Mouse (Mus musculus) frontal cortex, adult 2 months (tissue): Measurements from ENCODE around the gene A630023A22Rik. TPM values are rescaled to one million over a fixed set of nuclear protein-coding genes. Genes with fewer than 3 reads are reported as not detected.

ENCODE experiments used
- DNase-seq, 2 experiments: peaks; one replicate each; pipeline ENCODE4 v3.0.0; 2022; ENCODE audit warnings: low spot score in 1 of 2; ENCODE audit errors: extremely low spot score in 1 of 2
- polyA plus RNA-seq: library from polyadenylated mRNA; depleted of rRNA; stranded (reverse); fragments of >200 nt; gene quantifications from 2 replicates; pipeline ENCODE4 v1.2.3, GENCODE M21; 2012; rRNA removed

Gene A630023A22Rik
- polyA plus RNA-seq: not detected in 2 replicates

DNA sequence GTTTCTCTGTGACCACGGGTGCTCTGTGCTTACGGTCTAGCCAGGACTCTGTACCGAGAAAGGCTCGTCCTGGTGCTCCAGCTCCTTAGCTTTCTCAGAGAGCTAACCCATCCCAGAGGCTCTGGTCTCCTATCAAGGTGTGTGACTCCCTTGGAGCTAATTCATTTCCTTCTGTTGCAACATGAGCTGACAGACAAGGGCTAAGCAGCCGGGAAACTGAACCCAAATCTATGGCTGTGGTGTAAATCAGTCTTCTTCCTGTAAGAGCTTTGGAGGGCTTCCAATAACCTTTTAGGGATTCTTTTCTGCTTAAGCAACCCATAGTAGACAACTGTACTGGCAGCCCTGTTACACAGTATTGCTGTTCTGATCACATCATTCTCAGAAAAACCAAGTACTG is at the start of gene A630023A22Rik:
Gene A630023A22Rik, minus strand, starts transcription at position 154 of the 400 bp plus-strand sequence.
- DNase-seq: no peak

GRCm38 (mm10) chr14:34152342-34152741 is 49.8 kb upstream of the A630023A22Rik start, which contains the start of gene Npy4r:
Gene Npy4r (minus strand): TSS chr14:34152489.
- peak in 1 of 2 experiments; percentile 6 for DNase-seq

DNA sequence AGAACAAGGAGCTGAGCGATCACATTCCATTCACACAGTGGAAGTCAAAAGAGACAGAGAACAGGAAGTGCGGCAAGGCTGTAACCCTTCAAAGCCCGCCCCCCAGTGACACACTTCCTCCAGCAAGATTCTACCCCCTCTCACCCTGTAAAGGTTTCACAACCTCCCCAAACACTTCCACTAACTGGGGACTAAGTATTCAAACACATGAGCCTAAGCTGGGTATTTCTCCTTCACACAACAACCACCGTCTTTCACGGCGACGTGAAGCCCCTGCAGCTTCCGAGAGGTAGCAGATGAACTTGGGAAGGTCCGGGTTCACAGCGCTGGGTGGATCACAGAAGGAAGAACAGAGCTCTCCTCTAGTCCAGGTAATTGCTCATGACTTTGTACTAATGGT is 40.4 kb upstream of the A630023A22Rik start:
- no peak for DNase-seq

GRCm38 (mm10) chr14:34142316-34142715 is 39.8 kb upstream of the A630023A22Rik start:
- DNase-seq: no peak

DNA sequence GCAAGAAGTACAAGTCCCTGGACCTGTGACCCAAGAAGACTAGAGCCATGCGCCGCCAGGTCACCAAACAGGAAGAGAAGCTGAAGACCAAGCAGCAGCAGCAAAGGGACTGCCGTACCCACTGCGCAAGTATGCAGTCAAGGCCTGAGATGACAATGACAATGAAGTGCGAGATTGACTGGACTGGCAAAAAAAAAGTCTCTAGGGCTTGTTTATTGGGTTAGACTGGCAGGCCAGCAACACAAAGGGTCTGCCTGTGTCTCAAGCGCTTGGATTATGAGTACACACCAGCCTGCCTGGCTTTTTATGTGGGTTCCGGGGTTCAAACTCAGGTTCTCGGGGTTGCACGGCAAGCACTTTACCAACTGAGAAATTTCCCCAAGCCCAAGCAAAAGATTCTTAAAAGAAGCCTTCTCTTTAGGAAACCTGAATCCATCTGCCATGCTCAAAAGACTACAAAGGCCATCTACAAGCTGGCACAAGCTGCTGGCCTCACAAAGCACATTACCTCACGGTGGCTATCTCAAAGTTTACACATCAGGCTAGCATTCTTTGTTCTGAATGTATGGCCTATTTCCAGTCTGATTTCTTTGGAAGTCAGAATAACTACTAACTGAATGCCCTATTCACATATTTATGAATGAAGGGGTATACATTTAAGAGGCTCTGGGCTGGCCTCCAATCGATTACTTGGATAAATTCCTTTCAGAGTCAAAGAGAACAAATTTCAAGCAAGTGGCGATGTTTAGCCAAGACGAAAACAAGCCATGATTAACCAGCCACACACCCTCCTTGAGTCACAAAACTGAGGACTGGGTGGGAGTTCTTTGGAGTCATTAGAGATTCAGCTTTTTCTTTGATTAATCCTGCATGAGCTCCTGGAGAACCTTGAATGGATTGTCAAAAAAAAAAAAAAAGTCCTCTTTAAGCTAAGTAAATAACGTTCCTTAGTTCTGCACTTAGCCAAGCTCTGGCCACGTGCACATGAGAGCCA is 37.4 kb upstream of the A630023A22Rik start:
- DNase-seq: no peak

- no peak for DNase-seq
These were observed 32.8 kb upstream of the A630023A22Rik start for GRCm38 (mm10) chr14:34135391-34135790.

DNA sequence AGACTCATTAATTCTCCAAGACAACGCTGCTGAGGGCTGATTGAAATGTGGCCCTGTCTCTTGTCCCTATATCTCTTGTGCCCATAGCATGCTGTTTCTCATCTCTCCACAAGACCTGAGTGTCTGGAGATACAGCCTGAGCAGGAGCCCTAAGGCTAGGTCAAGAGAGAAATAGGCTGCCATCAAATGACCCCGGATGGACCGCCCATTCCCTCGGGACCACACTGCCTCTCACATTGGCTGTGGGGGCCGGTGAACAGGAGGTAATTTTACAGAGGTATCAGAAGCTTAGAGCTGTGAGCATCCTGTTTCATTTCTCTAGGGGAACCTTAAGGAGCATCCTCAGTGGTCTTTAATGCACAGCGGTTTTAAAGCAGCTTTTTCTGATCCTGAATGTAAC is 28.7 kb upstream of the A630023A22Rik start:
- no peak for DNase-seq

GRCm38 (mm10) chr14:34121691-34122090 is 19.1 kb upstream of the A630023A22Rik start:
- no peak for DNase-seq

DNA sequence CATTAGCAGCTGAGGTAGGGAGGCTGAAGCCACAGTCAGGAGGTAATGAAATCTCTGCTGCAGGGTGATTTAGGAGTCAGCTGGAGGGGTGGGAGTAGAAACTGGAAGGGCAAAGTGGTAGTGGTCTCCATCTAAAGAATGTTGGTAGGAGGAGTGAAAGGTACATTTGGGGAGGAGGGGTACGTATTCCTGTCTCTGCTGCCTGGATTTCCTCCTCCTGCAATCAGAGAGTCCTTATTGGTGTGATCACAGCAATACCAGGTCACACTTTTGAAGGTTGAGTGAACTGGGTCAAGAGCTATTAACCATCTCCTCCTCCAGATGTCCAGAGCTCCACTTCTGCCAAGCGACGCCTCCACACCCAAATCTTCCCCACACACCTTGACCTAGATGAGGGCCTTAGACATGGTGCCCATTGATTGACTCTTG is 18.4 kb upstream of the A630023A22Rik start:
- DNase-seq: no peak

DNA sequence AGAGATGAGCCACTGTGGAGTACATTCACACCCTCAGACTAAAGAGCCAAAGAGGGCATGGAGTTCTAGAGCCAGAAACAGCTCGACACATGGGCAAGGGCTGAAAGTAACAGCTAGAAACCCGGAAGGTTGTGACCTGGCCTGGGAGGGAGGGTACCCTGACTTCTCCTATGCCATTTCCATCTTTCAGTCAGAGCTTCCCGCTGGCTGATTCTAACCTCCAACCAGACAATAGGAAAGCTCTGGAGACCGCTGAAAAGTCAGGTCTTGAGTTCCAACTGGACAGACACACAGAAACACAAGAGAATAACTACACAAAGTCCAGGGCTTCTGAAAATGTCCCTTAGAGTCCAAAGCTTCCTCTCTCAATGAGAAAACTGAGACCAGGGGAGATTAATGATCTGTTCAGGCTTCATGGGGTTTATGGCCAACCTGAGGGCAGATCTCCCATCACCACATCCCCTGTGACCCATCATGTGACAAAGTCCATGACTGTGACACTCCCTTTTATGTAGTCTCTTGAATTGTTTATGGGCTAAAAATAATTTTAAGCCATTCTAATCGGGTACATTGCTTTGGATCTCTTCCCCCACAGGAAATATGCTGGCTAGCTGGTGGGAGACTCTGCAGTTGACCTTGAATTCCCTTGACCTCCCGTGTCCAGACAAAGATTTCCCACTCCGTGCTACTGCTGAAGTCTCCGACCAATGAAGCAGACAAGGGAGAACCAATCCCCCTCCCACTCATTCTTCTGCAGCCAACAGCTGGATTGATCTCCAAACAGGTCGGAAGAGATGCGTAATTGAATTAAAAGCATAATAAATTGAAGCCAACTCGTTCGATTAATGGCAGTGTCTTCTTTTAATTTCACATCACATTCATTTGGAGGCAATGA is 17.7 kb upstream of the A630023A22Rik start:
- DNase-seq: no peak

DNA sequence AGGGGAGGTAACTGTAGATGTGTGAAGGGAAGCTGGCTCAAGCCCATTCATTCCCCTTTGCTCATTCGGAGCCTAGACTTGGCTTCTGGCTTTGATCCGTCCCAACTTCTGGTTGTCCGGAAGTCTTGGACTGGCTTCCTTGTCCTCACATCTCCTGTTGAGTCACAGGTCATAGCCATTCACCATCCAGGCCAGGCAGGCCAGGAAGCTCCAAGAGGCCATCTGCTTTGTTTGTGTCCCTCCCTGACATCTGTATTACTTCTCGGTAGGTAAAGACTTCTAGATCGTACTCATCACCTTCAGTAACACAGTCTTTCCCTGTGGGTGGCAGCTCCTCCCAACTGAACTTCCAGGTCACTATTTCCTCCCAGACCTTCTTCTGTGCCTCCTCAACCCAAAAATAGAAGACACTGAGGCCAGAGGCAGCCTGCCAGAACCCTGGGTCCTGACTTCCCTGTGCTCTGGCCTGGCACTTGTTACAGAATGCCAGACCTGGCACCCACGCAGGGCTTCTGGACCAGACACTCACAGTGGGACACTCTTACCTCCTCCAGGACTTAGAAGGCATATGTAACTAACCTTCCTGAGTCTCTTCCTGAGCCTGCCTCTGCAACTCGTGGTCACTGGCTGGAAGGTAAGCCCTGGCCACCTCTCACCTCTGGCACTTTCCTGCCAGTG is 16.6 kb upstream of the A630023A22Rik start:
- no peak for DNase-seq

- no peak for DNase-seq
These were observed 11.8 kb upstream of the A630023A22Rik start for GRCm38 (mm10) chr14:34114311-34114710.

DNA sequence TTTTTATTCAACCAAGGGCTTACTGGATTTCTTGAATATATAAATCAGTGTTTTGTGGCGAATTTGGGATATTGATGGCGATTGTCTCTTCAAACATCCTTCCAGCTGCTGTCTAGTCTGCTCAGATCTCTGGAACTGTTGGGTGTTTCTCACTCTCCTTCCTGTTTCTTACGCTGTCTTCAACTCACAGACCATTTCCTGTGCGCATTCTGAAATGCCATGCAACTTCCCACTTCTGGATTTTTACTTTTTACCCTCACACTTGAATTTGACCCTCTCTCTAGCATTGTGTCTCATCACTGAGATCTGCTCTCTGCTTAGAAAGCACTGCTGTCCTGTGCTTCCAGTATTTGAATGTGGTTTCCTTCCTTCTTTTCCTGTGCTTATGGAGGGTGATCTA is 5.0 kb upstream of the A630023A22Rik start:
- no peak for DNase-seq

GRCm38 (mm10) chr14:34106389-34107062 is 4.0 kb upstream of the A630023A22Rik start:
- DNase-seq: peak in 1 of 2 experiments; percentile 7

- DNase-seq: peak in 1 of 2 experiments; percentile 63
These were observed 2.3 kb upstream of the A630023A22Rik start for GRCm38 (mm10) chr14:34104892-34105291.

DNA sequence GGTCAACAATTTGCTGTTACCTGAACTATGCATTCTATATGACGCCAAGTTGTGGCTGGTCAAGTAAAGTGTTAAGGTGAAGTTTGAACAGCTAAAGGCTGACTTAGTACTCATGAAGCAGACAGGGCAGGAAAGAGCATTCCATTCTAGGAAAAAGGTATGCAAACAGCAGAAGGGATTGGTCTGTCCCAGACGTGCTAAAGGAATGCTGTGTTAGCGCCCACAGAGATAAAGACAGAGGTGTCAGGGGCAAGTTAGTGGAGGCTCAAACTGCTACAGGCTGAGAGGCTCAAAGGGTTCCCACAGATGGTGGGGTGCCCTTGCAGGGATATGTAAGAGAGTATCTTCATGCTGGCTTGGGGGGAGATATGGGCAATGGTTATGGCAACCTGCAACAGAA is 1.3 kb upstream of the A630023A22Rik start:
- no peak for DNase-seq

GRCm38 (mm10) chr14:34096161-34096560 is 6.4 kb downstream of the A630023A22Rik start:
- no peak for DNase-seq

DNA sequence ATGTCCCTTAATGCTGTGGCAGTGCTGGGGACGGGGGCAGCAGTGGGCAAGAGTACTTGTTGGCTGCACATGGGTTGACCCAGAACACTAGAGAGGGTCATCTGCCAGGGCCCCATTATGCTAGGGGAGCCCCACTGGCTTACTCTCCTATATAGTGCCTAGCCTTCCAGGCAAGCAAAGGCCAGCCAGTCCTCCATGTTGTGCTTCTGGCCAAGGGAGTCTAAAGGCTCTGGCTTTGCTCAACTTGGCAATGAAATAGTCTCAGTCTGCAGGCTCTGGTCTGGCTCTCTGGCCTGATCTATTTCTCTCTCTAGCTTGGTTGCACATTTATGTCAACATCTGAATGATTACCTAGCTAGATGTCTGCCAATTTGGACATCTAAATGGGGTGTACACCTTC is 9.7 kb downstream of the A630023A22Rik start:
- no peak for DNase-seq

- no peak for DNase-seq
These were observed 11.1 kb downstream of the A630023A22Rik start for GRCm38 (mm10) chr14:34091475-34091874.

GRCm38 (mm10) chr14:34089796-34090195 is 12.8 kb downstream of the A630023A22Rik start:
- DNase-seq: no peak
